Mouse (Mus musculus) kidney, adult 2 months (tissue): ENCODE data around the gene Lair1.

Experiments
- CTCF ChIP-seq: fragments of 200-500 bp; conservative IDR thresholded peaks from 2 replicates; pipeline ENCODE4 v1.5.1; 2011; ENCODE audit warnings: low read depth, mild to moderate bottlenecking, control low read depth, low read length, moderate library complexity, mixed read lengths; ENCODE audit not compliant: insufficient read depth, insufficient read length
- POLR2A ChIP-seq: fragments of 200-500 bp; IDR thresholded peaks from one replicate; pipeline ENCODE4 v1.6.1; 2011; ENCODE audit warnings: low read depth, low read length, control low read depth

DNA sequence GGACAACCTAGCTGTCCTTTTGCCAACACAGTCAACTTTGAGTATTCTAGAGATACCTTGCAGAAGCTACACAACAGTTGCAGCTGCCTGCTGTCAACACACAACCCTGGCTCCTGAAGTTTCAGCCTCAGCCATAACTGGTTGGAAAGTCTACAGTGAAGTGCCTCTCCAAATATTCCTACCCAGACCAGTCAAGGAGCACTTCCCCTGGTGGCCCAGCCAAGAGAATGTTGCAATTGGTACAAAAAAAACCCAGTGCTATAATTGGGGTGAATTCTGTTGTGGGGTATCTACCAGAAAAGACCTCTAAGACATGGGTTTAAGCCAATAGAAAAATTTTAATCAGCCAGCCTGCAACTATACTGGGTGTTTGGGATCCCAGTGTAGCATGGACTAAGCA, 22.6 kb upstream of the Lair1 start:
- TF ChIP-seq CTCF (no peak), POLR2A (no peak)
